Mouse (Mus musculus) thymus, postnatal 10 days (tissue): ENCODE results near the gene Spef1.

Experiments used
- DNase-seq, 2 experiments: peaks; one replicate each; pipeline ENCODE4 v3.0.0; 2021; ENCODE audit warnings: low spot score in 2 of 2

Gene Spef1

GRCm38 (mm10) chr2:131143007-131143780 lies 43.9 kb downstream of the Spef1 start:
- DNase-seq = no peak

- DNase-seq = peak; percentile 59 to 72
Measured at GRCm38 (mm10) chr2:131142592-131142991, 44.5 kb downstream of the Spef1 start.

GRCm38 (mm10) chr2:131141336-131141986 lies 45.6 kb downstream of the Spef1 start:
- no peak for DNase-seq

- no peak for DNase-seq
Measured at GRCm38 (mm10) chr2:131140533-131140905, 46.6 kb downstream of the Spef1 start.

GRCm38 (mm10) chr2:131139886-131140532 lies 47.1 kb downstream of the Spef1 start:
- DNase-seq = no peak

- DNase-seq = no peak
Measured at GRCm38 (mm10) chr2:131139287-131139686, 47.8 kb downstream of the Spef1 start.

- no peak for DNase-seq
Measured at GRCm38 (mm10) chr2:131138760-131139159, 48.3 kb downstream of the Spef1 start.

GRCm38 (mm10) chr2:131138296-131138695 lies 48.8 kb downstream of the Spef1 start:
- DNase-seq = no peak

- no peak for DNase-seq
Measured at GRCm38 (mm10) chr2:131135521-131136139, 51.5 kb downstream of the Spef1 start.

GRCm38 (mm10) chr2:131134826-131135400 lies 52.2 kb downstream of the Spef1 start:
- no peak for DNase-seq

- DNase-seq = no peak
Measured at GRCm38 (mm10) chr2:131134381-131134780, 52.7 kb downstream of the Spef1 start.

GRCm38 (mm10) chr2:131132930-131133547 lies 54.0 kb downstream of the Spef1 start, which contains the start of gene Gm11037:
Gene Gm11037, plus strand, starts transcription at chr2:131133497.
- DNase-seq = no peak

GRCm38 (mm10) chr2:131132111-131132888 lies 54.8 kb downstream of the Spef1 start:
- no peak for DNase-seq

- no peak for DNase-seq
Measured at GRCm38 (mm10) chr2:131130849-131131248, 56.2 kb downstream of the Spef1 start.

GRCm38 (mm10) chr2:131129836-131130235 lies 57.2 kb downstream of the Spef1 start:
- no peak for DNase-seq

GRCm38 (mm10) chr2:131128636-131129157 lies 58.4 kb downstream of the Spef1 start:
- DNase-seq = no peak

GRCm38 (mm10) chr2:131128211-131128610 lies 58.9 kb downstream of the Spef1 start:
- no peak for DNase-seq

- no peak for DNase-seq
Measured at GRCm38 (mm10) chr2:131127161-131127730, 59.8 kb downstream of the Spef1 start, which contains the start of gene Hspa12b. Gene Hspa12b, plus strand, starts transcription at chr2:131127280.

GRCm38 (mm10) chr2:131125964-131126815 lies 60.9 kb downstream of the Spef1 start:
- no peak for DNase-seq
